Mouse (Mus musculus): ENCODE data around the gene Mrpl35.
"Not testable (repeated sequence)": the region's sequence is repeated elsewhere in the genome, so short reads cannot be mapped to it uniquely, and the experiment has no call there.

Mrpl35 gene

GRCm38 (mm10) chr6:71826869-71827268 lies at the start of gene Mrpl35:
Gene Mrpl35 (minus strand): TSS chr6:71826969.
- in situ Hi-C loops (cut with MseI, MboI) = no loop called here

- in situ Hi-C loops (cut with MseI, MboI) = no loop called here
These were observed 44.6 kb upstream of the Mrpl35 start for GRCm38 (mm10) chr6:71871396-71871795.

GRCm38 (mm10) chr6:71868809-71869208 lies 42.0 kb upstream of the Mrpl35 start:
- in situ Hi-C loops (cut with MseI, MboI) = no loop called here

GRCm38 (mm10) chr6:71867751-71868150 lies 41.0 kb upstream of the Mrpl35 start:
- in situ Hi-C loops (cut with MseI, MboI) = no loop called here

GRCm38 (mm10) chr6:71846906-71847305 lies 20.1 kb upstream of the Mrpl35 start:
- in situ Hi-C loops (cut with MseI, MboI) = not testable (repeated sequence)

GRCm38 (mm10) chr6:71840597-71841290 lies 14.0 kb upstream of the Mrpl35 start:
- in situ Hi-C loops (cut with MseI, MboI) = no loop called here

- in situ Hi-C loops (cut with MseI, MboI) = no loop called here
These were observed 13.0 kb upstream of the Mrpl35 start for GRCm38 (mm10) chr6:71839815-71840214.

- in situ Hi-C loops (cut with MseI, MboI) = no loop called here
These were observed 10.0 kb upstream of the Mrpl35 start for GRCm38 (mm10) chr6:71836811-71837210.

- in situ Hi-C loops (cut with MseI, MboI) = no loop called here
These were observed 4.8 kb upstream of the Mrpl35 start for GRCm38 (mm10) chr6:71831581-71831960.

- in situ Hi-C loops (cut with MseI, MboI) = no loop called here
These were observed 4.2 kb upstream of the Mrpl35 start, which contains the start of gene Immt for GRCm38 (mm10) chr6:71830690-71831580. Gene Immt (plus strand): TSS chr6:71831331.

- in situ Hi-C loops (cut with MseI, MboI) = no loop called here
These were observed 3.0 kb upstream of the Mrpl35 start for GRCm38 (mm10) chr6:71829768-71830167.

GRCm38 (mm10) chr6:71823961-71824360 lies 2.8 kb downstream of the Mrpl35 start:
- in situ Hi-C loops (cut with MseI, MboI) = loop anchor here (25.0 kb wide), 1 partner anchor 212 kb away; no protein-coding TSS in a partner anchor

GRCm38 (mm10) chr6:71823488-71823887 lies 3.3 kb downstream of the Mrpl35 start:
- in situ Hi-C loops (cut with MseI, MboI) = loop anchor here (25.0 kb wide), 1 partner anchor 211 kb away; no protein-coding TSS in a partner anchor

GRCm38 (mm10) chr6:71823085-71823484 lies 3.7 kb downstream of the Mrpl35 start:
- in situ Hi-C loops (cut with MseI, MboI) = loop anchor here (25.0 kb wide), 1 partner anchor 211 kb away; no protein-coding TSS in a partner anchor

- in situ Hi-C loops (cut with MseI, MboI) = loop anchor here (25.0 kb wide), 1 partner anchor 208 kb away; no protein-coding TSS in a partner anchor
These were observed 6.9 kb downstream of the Mrpl35 start for GRCm38 (mm10) chr6:71819764-71820292.

- in situ Hi-C loops (cut with MseI, MboI) = loop anchor here (25.0 kb wide), 1 partner anchor 201 kb away; no protein-coding TSS in a partner anchor
These were observed 13.9 kb downstream of the Mrpl35 start for GRCm38 (mm10) chr6:71812820-71813219.

- in situ Hi-C loops (cut with MseI, MboI) = loop anchor here (25.0 kb wide), 1 partner anchor 198 kb away; no protein-coding TSS in a partner anchor
These were observed 16.9 kb downstream of the Mrpl35 start for GRCm38 (mm10) chr6:71809890-71810289.

GRCm38 (mm10) chr6:71806713-71807112 lies 20.1 kb downstream of the Mrpl35 start:
- in situ Hi-C loops (cut with MseI, MboI) = loop anchor here (25.0 kb wide), 1 partner anchor 194 kb away; no protein-coding TSS in a partner anchor

GRCm38 (mm10) chr6:71804061-71804829 lies 22.5 kb downstream of the Mrpl35 start:
- in situ Hi-C loops (cut with MseI, MboI) = loop anchor here (25.0 kb wide), 1 partner anchor 192 kb away; no protein-coding TSS in a partner anchor

GRCm38 (mm10) chr6:71803609-71804008 lies 23.2 kb downstream of the Mrpl35 start:
- in situ Hi-C loops (cut with MseI, MboI) = loop anchor here (25.0 kb wide), 1 partner anchor 191 kb away; no protein-coding TSS in a partner anchor

GRCm38 (mm10) chr6:71801714-71802094 lies 25.1 kb downstream of the Mrpl35 start:
- in situ Hi-C loops (cut with MseI, MboI) = loop anchor here (25.0 kb wide), 1 partner anchor 189 kb away; no protein-coding TSS in a partner anchor
